Mouse (Mus musculus) heart, adult 2 months (tissue): Measurements from ENCODE around the gene Nmnat1.

Experiments
- CTCF ChIP-seq: fragments of 200-600 bp; IDR thresholded peaks from 2 replicates; pipeline ENCODE4 v1.8.1; 2022; ENCODE audit warnings: antibody characterized with exemption, mild to moderate bottlenecking, moderate library complexity
- EP300 ChIP-seq: fragments of 200-500 bp; IDR thresholded peaks from 2 replicates; pipeline ENCODE4 v1.6.1; 2011; ENCODE audit warnings: low read depth, low read length, control low read depth; ENCODE audit not compliant: insufficient read depth
- POLR2A ChIP-seq: fragments of 200-500 bp; IDR thresholded peaks from 2 replicates; pipeline ENCODE4 v1.6.1; 2011; ENCODE audit warnings: mild to moderate bottlenecking, low read depth, low read length, control low read depth; ENCODE audit not compliant: insufficient read depth

DNA sequence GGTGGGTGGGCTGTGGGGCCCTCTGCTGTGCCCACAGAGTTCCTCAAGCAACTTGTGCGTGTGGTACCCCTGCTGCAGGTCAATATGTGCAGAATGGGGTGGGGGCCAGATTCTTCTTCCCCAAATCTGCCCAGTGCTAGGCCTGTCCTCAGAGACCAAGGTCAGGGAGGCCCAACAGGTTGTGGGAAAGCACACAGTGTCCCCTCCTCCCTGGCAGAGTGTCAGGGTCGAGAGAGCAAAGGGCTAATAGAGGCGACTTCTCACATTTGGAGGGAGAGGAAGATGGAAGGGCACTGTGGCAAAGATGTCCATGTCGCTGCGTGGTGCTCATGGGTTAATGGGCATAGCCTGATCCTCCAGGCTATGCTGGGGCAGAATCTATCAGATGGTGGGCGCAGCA, 40.8 kb upstream of the Nmnat1 start:
- TF ChIP-seq CTCF (no peak), EP300 (no peak), POLR2A (no peak)
